Mouse (Mus musculus): Measurements from ENCODE around the gene Numbl. TPM values are rescaled to one million over a fixed set of nuclear protein-coding genes. Genes with fewer than 3 reads are reported as not detected.
A peak's percentile ranks its signal among the peaks of the same experiment; 100 is the strongest.

The Numbl gene
- polyA plus RNA-seq (2015; fragmentation: Nextera tagmentation; extraction: Ambion mirVana) = 1.7 TPM in 2 replicates

- 1% methylated on average over 38 of the region's 47 CpGs for WGBS (ENCODE audit: insufficient replicate concordance)
- peak within 1 kb of the TSS; percentile 73 for H3K4me3 ChIP-seq (replicated peaks)
- peak; percentile 93 for DNase-seq
- no peaks in the 10 kb centered on the region for H3K9me3 ChIP-seq (replicated peaks)
- peaks cover 8% of the 10 kb centered on the region; the same call in 1 of the 2 replicates for H3K27me3 ChIP-seq
- 0 out of 2 replicates have a peak, but pooled peaks cover 4% of the 10 kb centered on the region for H3K36me3 ChIP-seq
- peaks cover 54% of the 10 kb centered on the region for H3K4me1 ChIP-seq (replicated peaks)
- ATAC-seq (ENCODE audit: low read depth) = peak; percentile 86
- peak within 1 kb of the TSS; percentile 82 for H3K9ac ChIP-seq
- peak within 1 kb of the TSS; percentile 76 for H3K27ac ChIP-seq
- peak within 1 kb of the TSS; percentile 98 for H3K4me2 ChIP-seq
Observed at GRCm38 (mm10) chr7:27258205-27258899, at the start of gene Numbl. Numbl (plus strand) TSS chr7:27258433.

- Histone ChIP-seq H3K36me3 (peaks cover 71% of the 10 kb centered on the region), H3K4me3 (replicated peaks) (no peak overlapping the region), H3K27ac (no peak overlapping the region), H3K9me3 (replicated peaks) (no peaks in the 10 kb centered on the region), H3K9ac (no peak overlapping the region), H3K4me2 (no peak overlapping the region), H3K27me3 (no peaks in the 10 kb centered on the region), H3K4me1 (replicated peaks) (no peaks in the 10 kb centered on the region)
- DNase-seq = no peak
- ATAC-seq (ENCODE audit: low read depth) = no peak
- 83% methylated on average over 2 of the region's 2 CpGs for WGBS (ENCODE audit: insufficient replicate concordance)
Observed at GRCm38 (mm10) chr7:27212626-27213025, 45.6 kb upstream of the Numbl start.

GRCm38 (mm10) chr7:27218586-27218985 is 39.6 kb upstream of the Numbl start:
- ATAC-seq (ENCODE audit: low read depth) (no peak), DNase-seq (no peak)
- Histone ChIP-seq H3K9me3 (replicated peaks) (no peaks in the 10 kb centered on the region), H3K9ac (no peak overlapping the region), H3K4me2 (no peak overlapping the region), H3K27me3 (no peaks in the 10 kb centered on the region), H3K36me3 (peaks cover 34% of the 10 kb centered on the region), H3K27ac (no peak overlapping the region), H3K4me1 (replicated peaks) (peaks cover 33% of the 10 kb centered on the region), H3K4me3 (replicated peaks) (no peak overlapping the region)
- 74% methylated on average over 7 of the region's 7 CpGs for WGBS (ENCODE audit: insufficient replicate concordance)

GRCm38 (mm10) chr7:27219937-27220336 is 38.3 kb upstream of the Numbl start:
- Histone ChIP-seq H3K27ac (no peak overlapping the region), H3K27me3 (no peaks in the 10 kb centered on the region), H3K9me3 (replicated peaks) (no peaks in the 10 kb centered on the region), H3K4me1 (replicated peaks) (peaks cover 46% of the 10 kb centered on the region), H3K9ac (no peak overlapping the region), H3K36me3 (peaks cover 26% of the 10 kb centered on the region), H3K4me3 (replicated peaks) (no peak overlapping the region), H3K4me2 (no peak overlapping the region)
- WGBS (ENCODE audit: insufficient replicate concordance) = 77% methylated on average over 11 of the region's 11 CpGs
- DNase-seq (no peak), ATAC-seq (ENCODE audit: low read depth) (peak; percentile 56)

GRCm38 (mm10) chr7:27221939-27222338 is 36.3 kb upstream of the Numbl start:
- no peak overlapping the region for H3K4me3 ChIP-seq (replicated peaks)
- no peaks in the 10 kb centered on the region for H3K27me3 ChIP-seq
- 78% methylated on average over 6 of the region's 6 CpGs for WGBS (ENCODE audit: insufficient replicate concordance)
- H3K27ac ChIP-seq = peak overlapping the region; percentile 56
- H3K4me1 ChIP-seq (replicated peaks) = peaks cover 66% of the 10 kb centered on the region
- DNase-seq = no peak
- no peak overlapping the region for H3K4me2 ChIP-seq
- peaks cover 18% of the 10 kb centered on the region for H3K36me3 ChIP-seq
- H3K9me3 ChIP-seq (replicated peaks) = no peaks in the 10 kb centered on the region
- no peak overlapping the region; the same call in 1 of the 2 replicates for H3K9ac ChIP-seq
- no peak for ATAC-seq (ENCODE audit: low read depth)

GRCm38 (mm10) chr7:27222538-27222937 is 35.7 kb upstream of the Numbl start:
- whole genome bisulfite sequencing (ENCODE audit: insufficient replicate concordance) = 39% methylated on average over 1 of the region's 1 CpGs
- Histone ChIP-seq H3K36me3 (peaks cover 14% of the 10 kb centered on the region), H3K4me1 (replicated peaks) (peaks cover 72% of the 10 kb centered on the region), H3K4me3 (replicated peaks) (no peak overlapping the region), H3K9ac (no peak overlapping the region), H3K27ac (peak overlapping the region; percentile 56), H3K27me3 (no peaks in the 10 kb centered on the region), H3K4me2 (peak overlapping the region; percentile 32), H3K9me3 (replicated peaks) (no peaks in the 10 kb centered on the region)
- ATAC-seq (ENCODE audit: low read depth) = peak; percentile 79
- peak; percentile 17 for DNase-seq

- 0 out of 2 replicates have a peak overlapping the region, but pooled peaks have one; percentile 84 for H3K4me3 ChIP-seq (replicated peaks)
- ATAC-seq (ENCODE audit: low read depth) (no peak), DNase-seq (no peak)
Observed at GRCm38 (mm10) chr7:27224877-27225575, 33.2 kb upstream of the Numbl start.

GRCm38 (mm10) chr7:27227276-27227675 is 31.0 kb upstream of the Numbl start:
- Histone ChIP-seq H3K9ac (peak overlapping the region; percentile 88), H3K27ac (peak overlapping the region; percentile 84), H3K4me3 (replicated peaks) (peak overlapping the region; percentile 84), H3K36me3 (no peaks in the 10 kb centered on the region), H3K27me3 (no peaks in the 10 kb centered on the region), H3K9me3 (replicated peaks) (no peaks in the 10 kb centered on the region), H3K4me2 (peak overlapping the region; percentile 96), H3K4me1 (replicated peaks) (peaks cover 73% of the 10 kb centered on the region)
- DNase-seq (no peak), ATAC-seq (ENCODE audit: low read depth) (no peak)
- 39% methylated on average over 9 of the region's 9 CpGs for WGBS (ENCODE audit: insufficient replicate concordance)

More at GRCm38 (mm10) chr7:27224877-27225575, 33.2 kb upstream of the Numbl start:
- Histone ChIP-seq H3K4me1 (replicated peaks) (peaks cover 84% of the 10 kb centered on the region), H3K9me3 (replicated peaks) (no peaks in the 10 kb centered on the region), H3K27me3 (no peaks in the 10 kb centered on the region), H3K27ac (0 out of 2 replicates have a peak overlapping the region, but pooled peaks have one; percentile 13), H3K4me2 (peak overlapping the region; percentile 96), H3K36me3 (no peaks in the 10 kb centered on the region; the same call in 1 of the 2 replicates), H3K9ac (peak overlapping the region; percentile 88; the same call in 1 of the 2 replicates)
- 83% methylated on average over 11 of the region's 11 CpGs for WGBS (ENCODE audit: insufficient replicate concordance)

GRCm38 (mm10) chr7:27227676-27228075 is 30.6 kb upstream of the Numbl start:
- Histone ChIP-seq H3K27ac (peak overlapping the region; percentile 84), H3K4me3 (replicated peaks) (peak overlapping the region; percentile 84), H3K4me2 (peak overlapping the region; percentile 96), H3K9me3 (replicated peaks) (no peaks in the 10 kb centered on the region), H3K9ac (peak overlapping the region; percentile 88), H3K4me1 (replicated peaks) (peaks cover 73% of the 10 kb centered on the region), H3K27me3 (no peaks in the 10 kb centered on the region), H3K36me3 (no peaks in the 10 kb centered on the region)
- DNase-seq = no peak
- ATAC-seq (ENCODE audit: low read depth) = no peak
- WGBS (ENCODE audit: insufficient replicate concordance) = 4% methylated on average over 10 of the region's 10 CpGs

- DNase-seq (peak; percentile 90), ATAC-seq (ENCODE audit: low read depth) (peak; percentile 82)
- peaks cover 68% of the 10 kb centered on the region for H3K4me1 ChIP-seq (replicated peaks)
- no peaks in the 10 kb centered on the region for H3K27me3 ChIP-seq
- under 1% methylated on average over 36 of the region's 49 CpGs for WGBS (ENCODE audit: insufficient replicate concordance)
- H3K27ac ChIP-seq = peak within 1 kb of the TSS; percentile 84
- peak within 1 kb of the TSS; percentile 84 for H3K4me3 ChIP-seq (replicated peaks)
- no peaks in the 10 kb centered on the region for H3K9me3 ChIP-seq (replicated peaks)
- H3K4me2 ChIP-seq = peak within 1 kb of the TSS; percentile 96
- no peaks in the 10 kb centered on the region for H3K36me3 ChIP-seq
- peak within 1 kb of the TSS; percentile 88 for H3K9ac ChIP-seq
Observed at GRCm38 (mm10) chr7:27228281-27228821, 29.9 kb upstream of the Numbl start, which contains the start of gene Itpkc. Itpkc (minus strand) TSS chr7:27228661.

- 14% methylated on average over 6 of the region's 6 CpGs for WGBS (ENCODE audit: insufficient replicate concordance)
- Histone ChIP-seq H3K9ac (peak overlapping the region; percentile 88), H3K36me3 (no peaks in the 10 kb centered on the region), H3K9me3 (replicated peaks) (no peaks in the 10 kb centered on the region), H3K4me3 (replicated peaks) (peak overlapping the region; percentile 84), H3K27ac (peak overlapping the region; percentile 84), H3K4me1 (replicated peaks) (peaks cover 68% of the 10 kb centered on the region), H3K4me2 (peak overlapping the region; percentile 96), H3K27me3 (no peaks in the 10 kb centered on the region)
- no peak for ATAC-seq (ENCODE audit: low read depth)
- no peak for DNase-seq
Observed at GRCm38 (mm10) chr7:27228865-27229264, 29.4 kb upstream of the Numbl start.
